Mouse (Mus musculus) embryonic facial prominence, embryonic 14.5 days (tissue): ENCODE measurements around the gene Gja4. TPM values are rescaled to one million over a fixed set of nuclear protein-coding genes. Genes with fewer than 3 reads are reported as not detected.

Experiments used
- ATAC-seq: fragments of 200-750 bp; cut with Nextera tagmentation; 2 replicates; pipeline ENCODE4 v1.8.0; 2017; ENCODE audit warnings: low read depth, moderate number of reproducible peaks, moderate TSS enrichment
- DNase-seq: peaks from one replicate; pipeline ENCODE4 v3.0.0-alpha.2; 2015; ENCODE audit warnings: low spot score
- H3K27ac ChIP-seq: fragments of 300-500 bp; sonication (generic); replicated peaks from 2 replicates; pipeline ENCODE4 v1.5.1; 2014; ENCODE audit warnings: low read depth, mild to moderate bottlenecking, low read length, moderate library complexity
- H3K27me3 ChIP-seq: fragments of 300-500 bp; sonication (generic); replicated peaks from 2 replicates; pipeline ENCODE4 v1.6.1; 2014; ENCODE audit warnings: low read length; ENCODE audit not compliant: control insufficient read depth, insufficient read depth
- H3K36me3 ChIP-seq: fragments of 300-500 bp; sonication (generic); 2 replicates; pipeline ENCODE4 v1.6.1; 2014; ENCODE audit warnings: low read length, mixed read lengths; ENCODE audit not compliant: control insufficient read depth, insufficient read depth
- H3K4me1 ChIP-seq: fragments of 300-500 bp; sonication (generic); 2 replicates; pipeline ENCODE4 v1.6.1; 2014; ENCODE audit warnings: antibody characterized with exemption, low read length; ENCODE audit not compliant: control insufficient read depth, insufficient read depth
- H3K4me2 ChIP-seq: fragments of 300-500 bp; sonication (generic); 2 replicates; pipeline ENCODE4 v1.6.1; 2014; ENCODE audit warnings: low read depth, mild to moderate bottlenecking, low read length, moderate library complexity, mixed read lengths
- H3K4me3 ChIP-seq: fragments of 300-500 bp; sonication (generic); 2 replicates; pipeline ENCODE4 v1.5.1; 2014; ENCODE audit warnings: low read depth, mild to moderate bottlenecking, low read length
- H3K9ac ChIP-seq: fragments of 300-500 bp; sonication (generic); 2 replicates; pipeline ENCODE4 v1.6.1; 2014; ENCODE audit warnings: low read depth, mild to moderate bottlenecking, low read length, moderate library complexity, mixed read lengths
- H3K9me3 ChIP-seq: fragments of 300-500 bp; sonication (generic); 2 replicates; pipeline ENCODE4 v1.6.1; 2016; ENCODE audit warnings: low read length; ENCODE audit not compliant: control insufficient read depth
- WGBS: fragments of 180-500 bp; shearing (Covaris S2); extraction: QIAGEN DNeasy Blood & Tissue Kit; methylation state at CpG from one replicate; pipeline ENCODE4 v1.1.7; 2014; 5-methylcytosine and 5-hydroxymethylcytosine counted together
- polyA plus RNA-seq: library from polyadenylated mRNA; unstranded; fragments of >200 nt; fragmentation: Nextera tagmentation; extraction: Ambion mirVana; gene quantifications from 2 replicates; pipeline ENCODE4 v1.2.1, GENCODE M21; 2014

Gja4 gene
- 20.0 and 20.7 TPM in 2 replicates for polyA plus RNA-seq

DNA sequence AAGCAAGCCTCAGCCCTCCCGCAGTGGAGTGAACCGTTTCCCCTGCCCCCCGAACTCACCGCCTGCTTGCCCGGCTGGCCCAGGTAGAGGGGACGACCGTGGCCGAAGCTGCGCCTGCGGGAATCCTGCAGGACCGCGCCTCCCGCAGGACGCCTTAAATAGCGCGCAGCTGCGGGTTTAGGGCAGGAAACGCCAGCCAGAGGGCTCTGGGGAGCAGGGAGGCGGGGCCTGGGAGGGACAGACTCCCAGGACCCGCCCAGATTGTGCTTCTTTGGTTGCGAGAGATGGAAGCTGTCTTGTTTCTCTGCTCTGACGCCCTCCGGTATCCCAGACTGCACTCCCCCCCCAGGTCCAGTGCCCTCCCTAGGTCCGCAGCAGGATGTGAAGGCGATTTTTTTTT lies at the start of gene Gja4:
TSS of gene Gja4 (minus strand) at position 179 of the 400 bp plus-strand sequence.
- Histone ChIP-seq H3K36me3 (no peaks in the 10 kb centered on the region), H3K4me2 (peak within 1 kb of the TSS; percentile 95), H3K9me3 (no peaks in the 10 kb centered on the region), H3K9ac (peak within 1 kb of the TSS; percentile 58), H3K27me3 (peaks cover 10% of the 10 kb centered on the region; the same call in 1 of the 2 replicates), H3K4me3 (peak within 1 kb of the TSS; percentile 47), H3K27ac (no peak within 1 kb of the TSS), H3K4me1 (peaks cover 14% of the 10 kb centered on the region; the same call in 1 of the 2 replicates)
- ATAC-seq (peak; percentile 89), DNase-seq (peak; percentile 92)
- under 1% methylated on average over 25 of the region's 25 CpGs for WGBS

DNA sequence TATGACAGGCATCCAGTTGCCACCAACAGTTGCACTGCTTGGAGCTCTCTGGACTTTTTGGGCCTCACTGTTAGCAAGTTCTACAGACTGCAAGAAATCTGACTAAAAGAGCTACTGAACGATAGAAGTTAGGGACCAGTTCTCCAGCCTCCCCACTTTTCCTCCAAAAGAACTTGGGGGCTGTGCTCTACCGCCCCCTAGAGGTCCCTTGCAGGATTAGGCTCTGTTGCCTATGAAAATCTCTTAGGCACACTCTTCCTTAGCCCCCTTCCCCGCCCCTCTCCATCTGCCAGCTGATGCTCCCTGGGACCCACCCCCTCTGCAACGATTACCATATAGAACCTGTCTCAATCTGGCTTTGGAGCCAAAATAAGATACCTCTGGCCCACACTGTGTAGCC lies 49.5 kb upstream of the Gja4 start:
- Histone ChIP-seq H3K9ac (no peak overlapping the region), H3K4me3 (no peak overlapping the region), H3K27ac (no peak overlapping the region), H3K36me3 (no peaks in the 10 kb centered on the region), H3K27me3 (no peaks in the 10 kb centered on the region), H3K9me3 (no peaks in the 10 kb centered on the region), H3K4me1 (no peaks in the 10 kb centered on the region), H3K4me2 (no peak overlapping the region)
- DNase-seq (no peak), ATAC-seq (no peak)
- 57% methylated on average over 4 of the region's 4 CpGs for WGBS

DNA sequence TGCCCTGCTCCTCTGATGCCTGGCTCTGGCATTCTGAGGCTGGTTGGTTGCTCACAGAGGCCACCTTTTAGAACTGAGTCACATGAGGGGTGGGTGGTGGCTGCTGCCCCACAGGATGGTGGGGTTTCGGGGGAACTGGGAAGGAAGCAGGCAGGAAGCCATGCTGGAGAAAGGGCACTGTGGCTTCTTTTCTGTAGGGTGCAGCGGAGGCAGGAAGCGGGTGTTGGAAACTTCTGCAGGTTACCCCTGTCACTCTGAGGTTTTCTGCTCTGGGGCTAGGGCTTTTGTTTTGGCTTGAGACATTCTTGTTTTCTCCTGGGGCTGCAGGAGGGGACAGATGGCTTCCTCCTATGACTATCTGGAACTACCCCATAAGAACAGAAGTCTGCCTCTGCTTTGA lies 48.7 kb upstream of the Gja4 start:
- DNase-seq (no peak), ATAC-seq (no peak)
- WGBS = 79% methylated on average over 3 of the region's 3 CpGs
- Histone ChIP-seq H3K27ac (no peak overlapping the region), H3K4me2 (no peak overlapping the region), H3K36me3 (no peaks in the 10 kb centered on the region), H3K9me3 (no peaks in the 10 kb centered on the region), H3K4me3 (no peak overlapping the region), H3K9ac (no peak overlapping the region), H3K27me3 (no peaks in the 10 kb centered on the region), H3K4me1 (no peaks in the 10 kb centered on the region)

- Histone ChIP-seq H3K4me1 (no peaks in the 10 kb centered on the region), H3K4me2 (no peak within 1 kb of the TSS), H3K4me3 (no peak within 1 kb of the TSS), H3K27ac (no peak within 1 kb of the TSS), H3K36me3 (no peaks in the 10 kb centered on the region), H3K9ac (no peak within 1 kb of the TSS), H3K27me3 (no peaks in the 10 kb centered on the region), H3K9me3 (no peaks in the 10 kb centered on the region)
- DNase-seq (no peak), ATAC-seq (peak; percentile 70; the same call in 1 of the 2 replicates)
- 19% methylated on average over 5 of the region's 5 CpGs for WGBS
These were observed 44.2 kb upstream of the Gja4 start, which contains the start of gene Gjb5 for GRCm38 (mm10) chr4:127358018-127358417. Gene Gjb5, minus strand, starts transcription at chr4:127358181.

DNA sequence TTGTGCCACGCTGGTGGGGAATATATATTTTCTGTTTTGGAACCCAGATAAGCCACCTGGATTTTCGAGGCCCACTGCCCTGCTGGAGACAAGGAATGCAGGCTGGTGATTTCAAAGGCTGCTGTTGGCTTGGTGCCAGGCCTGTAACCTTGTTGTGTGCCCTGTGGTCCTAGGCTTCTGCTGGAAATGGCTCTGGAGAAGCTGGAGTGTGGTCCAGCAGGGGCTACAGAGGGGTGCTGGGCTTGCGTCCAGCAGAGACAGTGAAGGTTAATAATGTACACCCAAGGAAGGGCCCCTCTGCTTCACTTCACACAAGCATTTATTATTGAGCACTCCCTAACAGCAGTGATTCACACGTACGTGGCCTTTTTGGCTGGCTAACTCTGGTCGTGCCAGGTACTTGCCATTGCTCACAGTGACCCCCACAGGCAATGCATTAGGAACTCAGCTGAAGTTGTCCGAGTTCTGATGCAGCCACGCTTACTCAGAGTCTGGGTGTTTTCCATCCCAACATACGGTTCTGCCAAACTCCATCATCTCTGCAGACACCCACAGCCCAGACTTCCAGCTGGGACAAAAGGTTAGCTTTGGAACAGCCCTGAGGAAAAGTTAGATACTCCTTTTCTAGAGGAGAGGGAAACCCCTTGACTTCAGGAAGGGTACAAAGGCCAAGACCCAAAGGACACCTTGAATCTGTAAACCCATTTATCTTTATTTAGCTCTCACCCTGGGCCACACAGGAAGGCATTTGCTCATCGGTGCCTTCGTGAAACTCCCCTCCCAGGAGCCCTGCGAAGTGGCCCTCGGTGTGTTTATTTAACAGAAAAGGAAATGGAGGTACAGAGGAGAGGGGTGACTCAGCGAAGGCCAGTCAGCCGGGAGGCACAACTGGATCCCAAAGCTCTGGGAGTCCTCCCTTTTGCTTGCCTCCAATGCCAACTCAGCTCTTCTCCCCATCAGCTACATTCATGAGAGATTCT lies 41.0 kb upstream of the Gja4 start:
- no peaks in the 10 kb centered on the region for H3K9me3 ChIP-seq
- H3K27ac ChIP-seq = no peak overlapping the region
- no peaks in the 10 kb centered on the region for H3K4me1 ChIP-seq
- DNase-seq (no peak), ATAC-seq (no peak)
- 63% methylated on average over 15 of the region's 15 CpGs for WGBS
- no peaks in the 10 kb centered on the region for H3K27me3 ChIP-seq
- H3K4me3 ChIP-seq = no peak overlapping the region
- H3K4me2 ChIP-seq = no peak overlapping the region
- no peak overlapping the region for H3K9ac ChIP-seq
- no peaks in the 10 kb centered on the region for H3K36me3 ChIP-seq

- no peak for DNase-seq
- ATAC-seq = no peak
- Histone ChIP-seq H3K9me3 (no peaks in the 10 kb centered on the region), H3K4me2 (no peak within 1 kb of the TSS), H3K27me3 (no peaks in the 10 kb centered on the region), H3K4me1 (no peaks in the 10 kb centered on the region), H3K9ac (no peak within 1 kb of the TSS), H3K4me3 (no peak within 1 kb of the TSS), H3K36me3 (no peaks in the 10 kb centered on the region), H3K27ac (no peak within 1 kb of the TSS)
- 44% methylated on average over 8 of the region's 8 CpGs for WGBS
These were observed 40.2 kb upstream of the Gja4 start, which contains the start of gene Gjb4 for GRCm38 (mm10) chr4:127353951-127354438. Gene Gjb4, minus strand, starts transcription at chr4:127354081.

- no peak overlapping the region for H3K27ac ChIP-seq
- 21% methylated on average over 1 of the region's 1 CpGs for WGBS
- no peak overlapping the region for H3K9ac ChIP-seq
- no peaks in the 10 kb centered on the region for H3K27me3 ChIP-seq
- peak; percentile 51 for DNase-seq
- no peaks in the 10 kb centered on the region for H3K4me1 ChIP-seq
- no peaks in the 10 kb centered on the region for H3K36me3 ChIP-seq
- H3K9me3 ChIP-seq = no peaks in the 10 kb centered on the region
- H3K4me2 ChIP-seq = no peak overlapping the region
- H3K4me3 ChIP-seq = no peak overlapping the region
- ATAC-seq = no peak
These were observed 38.8 kb upstream of the Gja4 start for GRCm38 (mm10) chr4:127352594-127352993.

DNA sequence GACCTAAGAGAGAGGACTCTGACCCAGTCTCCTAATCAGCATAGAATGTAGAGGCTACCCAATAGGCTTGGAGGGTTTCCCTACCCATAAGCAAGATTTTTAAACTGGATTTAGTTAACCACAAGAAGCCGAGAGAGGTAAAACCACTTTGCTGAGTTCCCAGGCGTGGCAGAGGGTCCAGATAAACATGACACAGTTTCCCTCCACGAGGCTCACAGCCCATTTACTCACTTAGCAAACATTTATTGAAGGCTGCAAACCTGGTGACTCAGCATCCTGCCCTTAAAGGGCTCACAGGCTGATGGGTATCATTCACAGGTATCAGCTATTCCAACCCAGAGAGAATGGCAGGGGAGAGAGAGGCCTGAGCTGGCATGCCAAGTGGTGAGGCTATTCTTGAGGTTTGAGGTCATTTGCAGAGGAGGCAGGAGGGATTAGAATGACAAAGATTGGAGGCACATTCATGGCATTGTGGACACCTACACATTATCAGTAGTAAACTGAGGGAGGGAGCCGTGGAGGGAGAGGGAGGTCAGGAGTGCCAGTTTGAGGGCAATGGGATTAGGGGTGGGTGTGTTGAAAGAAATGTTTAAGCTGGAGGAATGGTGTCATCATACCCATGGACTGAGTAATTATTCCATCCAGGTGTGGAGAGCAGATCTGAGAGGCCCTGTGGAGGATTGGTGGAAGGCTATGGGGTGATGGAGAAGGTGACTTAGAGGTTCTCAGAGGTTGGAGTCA lies 35.9 kb upstream of the Gja4 start:
- H3K27ac ChIP-seq = no peak overlapping the region
- H3K4me2 ChIP-seq = no peak overlapping the region
- no peaks in the 10 kb centered on the region for H3K4me1 ChIP-seq
- WGBS = 57% methylated on average over 4 of the region's 4 CpGs
- no peaks in the 10 kb centered on the region for H3K9me3 ChIP-seq
- H3K27me3 ChIP-seq = no peaks in the 10 kb centered on the region
- H3K9ac ChIP-seq = no peak overlapping the region
- H3K4me3 ChIP-seq = no peak overlapping the region
- DNase-seq (no peak), ATAC-seq (no peak)
- no peaks in the 10 kb centered on the region for H3K36me3 ChIP-seq
